Mouse (Mus musculus): ENCODE results near the gene Eif2s3y. TPM values are rescaled to one million over a fixed set of nuclear protein-coding genes. Genes with fewer than 3 reads are reported as not detected.

The Eif2s3y gene
- polyA plus RNA-seq (2012; rRNA removed): 10.8 and 20.6 TPM in 2 replicates
- 27.1 TPM in 1 of 2 replicates, not detected in the other for polyA plus RNA-seq (2014; fragmentation: Nextera tagmentation; extraction: Ambion mirVana)

- peak within 1 kb of the TSS; percentile 40; the same call in 1 of the 2 replicates for H3K4me2 ChIP-seq (ENCODE audit: low read depth)
- H3K27me3 ChIP-seq (ENCODE audit: control insufficient read depth, insufficient read depth, low read length): no peaks in the 10 kb centered on the region
- H3K4me1 ChIP-seq (replicated peaks; ENCODE audit: control insufficient read depth in 2 of 2, insufficient read depth in 2 of 2, low read length in 1 of 2): no peaks in the 10 kb centered on the region
- peak in 2 of 3 experiments; percentile 50 to 66 for DNase-seq (ENCODE audit: low read depth in 3 of 3, low spot score in 3 of 3)
- WGBS (ENCODE audit: insufficient replicate concordance): 30% methylated on average over 27 of the region's 31 CpGs
- H3K36me3 ChIP-seq (replicated peaks; ENCODE audit: control insufficient read depth, insufficient read depth, low read depth): no peaks in the 10 kb centered on the region
- H3K9me3 ChIP-seq (ENCODE audit: control insufficient read depth, low read length): no peaks in the 10 kb centered on the region
- H3K27ac ChIP-seq: no peak within 1 kb of the TSS
- ATAC-seq (ENCODE audit: insufficient read depth): peak; percentile 98
- no peak within 1 kb of the TSS; the same call in 1 of the 2 replicates for H3K9ac ChIP-seq (replicated peaks)
- H3K4me3 ChIP-seq (ENCODE audit: insufficient read depth in 1 of 2, low read depth in 2 of 2, low read length in 2 of 2): peak within 1 kb of the TSS; percentile 58 to 86
- TF ChIP-seq CTCF (IDR thresholded peaks at IDR 0.05; ENCODE audit: low read depth) (no peak), EP300 (IDR thresholded peaks at IDR 0.05; ENCODE audit: low read depth) (no peak)
These were observed at the start of gene Eif2s3y for GRCm38 (mm10) chrY:1009882-1010751. Eif2s3y (plus strand) TSS chrY:1010543.

Small RNA genes within 50 kb of the gene (microRNA-seq; reads per million reads assigned to microRNA genes)
- gene Gm47281: not detected

Other genes with a start within 250 kb of the Eif2s3y start
- gene Zfy1, start 213.1 kb upstream of the Eif2s3y start, polyA plus RNA-seq (2012; rRNA removed): 0.01 TPM in 1 of 2 replicates, not detected in the other
- not detected in 2 replicates for gene Zfy1, start 213.1 kb upstream of the Eif2s3y start, polyA plus RNA-seq (2014; fragmentation: Nextera tagmentation; extraction: Ambion mirVana)
- gene Uba1y, start 191.9 kb upstream of the Eif2s3y start, polyA plus RNA-seq (2012; rRNA removed): not detected in 2 replicates
- not detected in 2 replicates for gene Uba1y, start 191.9 kb upstream of the Eif2s3y start, polyA plus RNA-seq (2014; fragmentation: Nextera tagmentation; extraction: Ambion mirVana)
- gene Kdm5d, start 112.8 kb upstream of the Eif2s3y start, polyA plus RNA-seq (2012; rRNA removed): 2.0 and 3.7 TPM in 2 replicates
- gene Kdm5d, start 112.8 kb upstream of the Eif2s3y start, polyA plus RNA-seq (2014; fragmentation: Nextera tagmentation; extraction: Ambion mirVana): 4.8 TPM in 1 of 2 replicates, not detected in the other
- gene Uty, start 235.2 kb downstream of the Eif2s3y start, polyA plus RNA-seq (2012; rRNA removed): 1.5 and 3.7 TPM in 2 replicates
- gene Uty, start 235.2 kb downstream of the Eif2s3y start, polyA plus RNA-seq (2014; fragmentation: Nextera tagmentation; extraction: Ambion mirVana): 6.6 TPM in 1 of 2 replicates, not detected in the other